Mouse (Mus musculus): ENCODE measurements around the gene Sorcs2.

The Sorcs2 gene

DNA sequence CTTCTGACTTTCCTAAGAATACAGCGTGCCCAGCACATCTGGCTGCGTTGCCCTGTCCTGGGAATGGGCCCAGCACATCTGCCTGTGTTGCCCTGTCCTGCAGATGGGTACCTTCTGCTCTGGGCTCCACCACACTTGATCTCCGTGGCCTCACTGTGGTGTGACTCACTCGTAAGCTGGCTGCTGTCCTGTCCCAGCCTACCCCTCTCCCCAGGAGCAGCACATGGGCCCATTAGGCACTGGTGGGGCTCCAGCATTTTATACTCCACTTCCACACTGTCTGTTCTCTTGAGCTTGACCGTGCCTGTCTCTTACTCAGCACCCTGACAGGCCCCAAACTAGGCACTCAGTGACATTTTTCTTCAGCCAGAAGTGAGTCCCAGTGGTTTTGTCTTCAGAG lies 391.4 kb downstream of the Sorcs2 start:
- no peak for DNase-seq (ENCODE audit: low spot score in 2 of 2)

DNA sequence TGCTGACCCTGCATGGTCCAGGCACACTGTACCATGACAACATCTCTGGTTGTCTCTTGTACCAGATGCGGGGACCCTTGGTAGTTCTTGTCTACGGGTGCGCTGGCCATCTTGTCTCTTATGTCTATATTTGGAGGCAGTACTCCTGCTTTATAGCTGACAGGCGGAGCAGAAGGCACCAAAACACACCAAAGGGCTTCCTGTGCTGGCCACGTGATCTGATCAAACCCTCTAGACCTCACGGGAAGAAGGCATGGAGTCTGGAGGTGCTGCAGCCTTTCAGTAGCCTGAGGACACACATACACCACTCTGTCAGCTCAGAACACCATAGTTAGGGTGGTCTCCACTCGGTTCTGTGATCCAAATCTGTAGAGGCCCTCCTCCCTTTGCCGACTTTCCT lies 391.8 kb downstream of the Sorcs2 start:
- no peak for DNase-seq (ENCODE audit: low spot score in 2 of 2)

GRCm38 (mm10) chr5:36003797-36004196 lies 394.1 kb downstream of the Sorcs2 start:
- no peak for DNase-seq (ENCODE audit: low spot score in 2 of 2)

- no peak for DNase-seq (ENCODE audit: low spot score in 2 of 2)
Measured at GRCm38 (mm10) chr5:35989986-35990735, 407.8 kb downstream of the Sorcs2 start.

DNA sequence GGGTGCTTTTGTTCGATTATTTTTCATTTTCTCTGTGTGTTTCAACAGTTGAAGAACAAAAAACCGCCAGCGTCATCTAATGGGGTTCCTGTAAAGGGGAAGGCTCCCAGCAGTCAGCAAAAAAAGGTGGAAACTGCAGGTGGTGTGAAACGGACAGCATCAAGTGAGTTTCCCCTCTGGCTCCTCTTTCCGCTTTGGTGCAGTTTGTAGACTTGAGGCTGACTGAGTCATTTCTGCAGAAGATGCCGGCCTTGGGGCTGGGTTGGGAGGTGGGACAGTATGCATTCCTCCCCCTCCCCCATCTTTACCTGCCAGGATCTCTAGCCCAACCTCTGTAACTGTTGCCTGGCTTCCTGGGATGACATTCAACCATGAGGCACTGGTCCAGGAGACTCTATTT lies 408.4 kb downstream of the Sorcs2 start:
- DNase-seq (ENCODE audit: low spot score in 2 of 2) = no peak

GRCm38 (mm10) chr5:35988085-35988484 lies 409.9 kb downstream of the Sorcs2 start:
- DNase-seq (ENCODE audit: low spot score in 2 of 2) = no peak

DNA sequence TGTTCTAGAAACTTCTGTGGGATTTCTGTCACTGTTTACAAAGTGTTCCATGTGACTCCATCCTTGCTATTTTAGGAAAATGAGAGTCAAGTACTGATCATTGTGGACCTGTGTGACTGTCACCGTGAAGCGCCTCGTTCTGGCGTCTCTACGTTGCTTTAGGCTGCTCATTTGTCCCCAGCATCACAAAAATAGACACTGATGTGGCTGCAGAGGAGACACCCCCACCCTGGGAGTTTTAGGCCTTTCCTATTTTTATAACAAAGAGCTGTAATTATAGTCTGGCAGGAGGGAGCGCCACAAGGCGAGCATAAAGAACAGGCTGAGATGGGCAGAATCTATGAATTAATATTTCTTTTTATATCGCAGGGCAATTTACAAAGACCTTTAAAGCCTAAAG lies 412.3 kb downstream of the Sorcs2 start:
- peak; percentile 62 to 63 for DNase-seq (ENCODE audit: low spot score in 2 of 2)

DNA sequence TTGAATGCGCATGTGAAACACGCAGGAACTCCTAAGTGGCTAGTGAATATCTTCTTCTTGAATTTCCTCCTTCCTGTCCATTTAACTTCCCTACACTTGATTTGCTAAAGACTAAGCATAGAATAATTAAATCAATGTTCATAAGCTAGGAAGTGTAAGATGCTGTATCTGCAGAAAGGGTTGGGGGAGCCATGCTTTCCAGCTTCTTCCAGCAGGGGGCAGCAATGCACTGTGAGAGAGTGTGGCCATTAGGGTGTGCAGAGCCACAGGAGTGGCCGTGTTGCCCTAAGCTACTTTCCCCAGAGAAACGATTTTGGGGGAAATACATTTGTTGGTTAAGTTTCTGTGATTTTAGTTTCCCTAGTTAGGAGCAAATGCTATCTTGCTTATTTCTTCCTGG lies 416.0 kb downstream of the Sorcs2 start:
- peak in 1 of 2 experiments; percentile 84 for DNase-seq (ENCODE audit: low spot score in 2 of 2)

GRCm38 (mm10) chr5:35981341-35981740 lies 416.6 kb downstream of the Sorcs2 start:
- no peak for DNase-seq (ENCODE audit: low spot score in 2 of 2)

DNA sequence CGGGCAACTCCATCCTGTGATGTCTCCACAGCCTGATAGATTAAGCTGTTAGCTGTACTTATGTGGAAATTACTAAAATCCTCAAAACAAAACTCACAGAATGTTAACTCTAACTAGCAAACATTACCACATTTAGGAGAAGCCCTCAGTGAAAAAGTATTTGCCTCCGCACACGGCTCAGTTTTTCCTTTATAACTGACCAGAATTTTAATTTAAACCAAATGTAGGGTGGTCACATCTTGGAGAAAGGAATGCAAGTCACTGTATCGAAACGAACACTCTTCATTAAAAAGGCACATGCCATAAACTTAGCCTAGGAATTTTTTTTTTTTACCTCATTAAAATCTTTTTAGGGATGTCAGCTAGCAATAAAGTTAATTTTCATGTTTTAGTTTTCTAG lies 417.4 kb downstream of the Sorcs2 start:
- no peak for DNase-seq (ENCODE audit: low spot score in 2 of 2)

DNA sequence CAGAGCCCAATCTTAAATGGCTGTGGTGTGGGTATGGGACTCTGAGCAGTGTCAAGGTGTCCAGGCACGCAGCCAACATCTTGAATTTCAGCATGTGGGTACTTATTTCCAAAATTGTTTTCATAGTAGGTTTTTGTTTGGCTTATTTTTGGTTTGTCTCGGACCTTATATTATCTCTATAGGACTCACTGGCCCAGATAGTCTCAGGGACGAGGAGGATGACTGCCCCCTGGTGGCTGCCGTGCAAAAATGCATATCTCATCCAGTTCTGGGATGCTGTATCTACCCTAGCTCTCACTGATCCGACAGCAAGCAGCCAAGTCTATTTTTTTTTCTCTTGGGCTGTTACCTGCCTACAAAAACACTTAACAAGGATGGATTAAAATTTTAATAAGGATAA lies 422.3 kb downstream of the Sorcs2 start:
- peak in 1 of 2 experiments; percentile 46 for DNase-seq (ENCODE audit: low spot score in 2 of 2)

DNA sequence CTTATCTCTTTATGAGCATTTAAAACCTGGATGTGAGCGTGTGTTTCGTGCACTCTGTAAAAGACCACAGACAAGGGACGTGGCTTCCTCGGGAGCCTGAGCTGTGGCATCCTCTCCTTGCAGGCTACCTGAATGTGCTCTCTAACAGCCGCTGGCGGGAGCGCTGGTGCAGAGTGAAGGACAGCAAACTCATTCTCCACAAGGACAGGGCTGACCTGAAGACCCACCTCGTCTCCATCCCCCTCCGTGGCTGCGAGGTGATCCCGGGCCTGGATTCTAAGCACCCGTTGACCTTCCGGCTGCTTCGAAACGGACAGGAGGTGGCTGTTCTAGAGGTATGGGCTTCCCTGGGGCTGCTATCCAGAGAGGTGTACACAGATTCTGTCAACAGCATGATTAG lies 423.7 kb downstream of the Sorcs2 start:
- DNase-seq (ENCODE audit: low spot score in 2 of 2) = no peak

- DNase-seq (ENCODE audit: low spot score in 2 of 2) = peak in 1 of 2 experiments; percentile 36
Measured at GRCm38 (mm10) chr5:35973800-35974199, 424.1 kb downstream of the Sorcs2 start.

DNA sequence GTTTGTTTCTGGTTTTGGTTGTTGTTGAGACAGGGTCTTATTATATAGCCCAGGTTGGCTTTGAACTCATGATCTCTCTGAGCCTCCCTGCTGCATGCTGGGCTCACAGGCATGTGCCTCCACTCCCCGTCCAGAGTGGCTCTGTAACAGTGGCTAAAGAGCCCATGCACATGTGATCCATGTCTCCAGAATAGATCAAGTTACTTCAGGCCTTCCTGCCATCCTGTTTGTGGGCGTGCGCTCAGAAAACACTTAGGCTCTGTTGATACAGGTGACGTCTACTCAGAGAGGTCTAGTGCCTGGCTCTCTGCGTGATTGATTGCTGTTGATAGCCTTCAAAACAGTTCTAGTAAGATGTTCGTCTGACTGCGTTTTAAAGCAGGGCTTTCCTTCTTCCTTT lies 425.2 kb downstream of the Sorcs2 start:
- DNase-seq (ENCODE audit: low spot score in 2 of 2) = no peak

- peak in 1 of 2 experiments; percentile 49 for DNase-seq (ENCODE audit: low spot score in 2 of 2)
Measured at GRCm38 (mm10) chr5:35971841-35972578, 425.9 kb downstream of the Sorcs2 start.

- DNase-seq (ENCODE audit: low spot score in 2 of 2) = peak in 1 of 2 experiments; percentile 63
Measured at GRCm38 (mm10) chr5:35970380-35971105, 427.4 kb downstream of the Sorcs2 start.

- no peak for DNase-seq (ENCODE audit: low spot score in 2 of 2)
Measured at GRCm38 (mm10) chr5:35969857-35970256, 428.1 kb downstream of the Sorcs2 start.
